Mouse (Mus musculus) layer of hippocampus, adult 9-11 months (tissue): ENCODE results near the gene Slc35d1.
"Not testable (repeated sequence)": the region's sequence is repeated elsewhere in the genome, so short reads cannot be mapped to it uniquely, and the experiment has no call there.

Experiments
- DNase-seq: peaks from one replicate; pipeline ENCODE4 v3.0.0; 2022

The Slc35d1 gene

GRCm38 (mm10) chr4:103180300-103180888, 34.6 kb downstream of the Slc35d1 start:
- DNase-seq = no peak

GRCm38 (mm10) chr4:103179581-103179980, 35.4 kb downstream of the Slc35d1 start:
- DNase-seq = no peak

GRCm38 (mm10) chr4:103178635-103179318, 36.2 kb downstream of the Slc35d1 start:
- peak; percentile 66 for DNase-seq

GRCm38 (mm10) chr4:103177681-103178080, 37.3 kb downstream of the Slc35d1 start:
- DNase-seq = no peak

DNA sequence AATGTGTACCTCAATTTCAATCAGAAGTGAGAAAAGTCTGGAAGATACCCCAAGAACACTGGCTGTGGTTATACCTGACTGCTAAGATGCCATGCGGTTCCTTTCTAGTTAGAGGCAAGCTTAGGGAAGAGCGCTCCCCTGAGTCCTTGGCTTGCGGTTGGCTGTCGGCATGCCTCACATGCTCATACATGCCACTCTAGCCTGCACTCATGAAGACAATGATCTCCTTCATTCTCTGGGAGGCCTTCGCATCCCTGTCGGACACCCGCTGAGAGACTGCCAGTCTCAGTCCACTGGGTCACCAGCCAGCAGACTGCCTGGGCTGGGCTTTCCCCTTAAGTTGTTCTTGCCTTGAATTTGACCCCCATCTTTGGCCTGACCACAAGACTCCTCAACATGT, 41.0 kb downstream of the Slc35d1 start:
- DNase-seq = no peak

- no peak for DNase-seq
These were observed 41.5 kb downstream of the Slc35d1 start for GRCm38 (mm10) chr4:103173507-103173906.

GRCm38 (mm10) chr4:103171256-103171655, 43.7 kb downstream of the Slc35d1 start:
- DNase-seq = no peak

DNA sequence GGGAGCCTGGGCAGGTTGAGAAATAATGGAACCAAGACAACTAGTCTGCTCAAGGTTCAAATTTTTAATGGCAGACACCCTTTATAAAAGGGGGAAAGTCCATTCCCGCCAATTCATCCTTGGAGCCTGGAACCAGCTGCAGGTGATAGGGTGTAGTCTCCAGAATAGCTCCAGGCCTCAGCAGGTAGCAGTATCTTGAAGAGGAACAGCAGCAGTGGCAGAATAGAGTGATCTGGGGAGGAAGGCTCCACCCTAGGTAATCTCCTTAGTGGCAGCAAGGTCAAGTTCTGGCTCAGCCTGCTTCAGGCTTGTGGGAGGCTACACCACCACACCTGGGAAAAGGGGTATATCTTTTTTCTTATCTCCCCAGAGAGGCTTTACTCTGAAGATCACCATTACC, 48.8 kb downstream of the Slc35d1 start:
- DNase-seq = not testable (repeated sequence)

DNA sequence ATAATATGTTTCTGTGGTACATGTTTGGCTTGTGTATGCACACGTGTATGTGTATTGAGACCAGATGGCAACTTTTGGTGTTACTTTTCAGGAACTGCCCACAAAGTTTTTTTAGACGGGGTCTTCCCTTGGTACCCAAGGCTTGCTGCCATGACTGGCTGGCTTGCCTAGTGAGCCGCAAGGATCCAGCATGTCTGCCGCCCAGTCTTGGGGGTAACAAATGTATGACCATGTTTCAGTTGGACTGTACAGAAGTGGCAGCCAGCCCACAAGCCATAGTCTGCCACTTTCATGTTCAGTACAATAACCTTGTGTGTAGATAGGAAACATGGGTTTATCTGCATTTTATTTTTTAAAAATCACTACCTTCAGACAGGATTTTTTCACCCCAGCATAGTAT, 56.2 kb downstream of the Slc35d1 start:
- DNase-seq = no peak

DNA sequence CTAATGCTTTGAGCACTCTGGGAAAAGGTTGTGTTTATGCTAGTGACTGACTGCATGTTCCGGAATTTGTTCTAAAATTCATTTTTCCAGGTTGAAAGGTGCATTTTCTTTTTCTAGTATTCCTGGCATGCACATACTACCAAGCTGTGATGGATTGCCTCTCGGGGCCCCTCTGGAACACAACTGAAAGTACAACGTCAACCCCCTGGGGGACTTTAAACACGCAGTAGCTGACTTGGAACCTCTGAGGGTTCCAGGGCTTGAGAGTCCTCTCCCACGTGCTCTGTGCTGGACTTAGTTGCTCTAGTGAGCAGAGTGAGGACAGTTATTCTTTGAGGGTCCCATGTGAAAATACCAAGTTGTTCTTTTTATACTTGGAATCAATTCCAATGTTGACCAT, 63.0 kb downstream of the Slc35d1 start:
- no peak for DNase-seq

GRCm38 (mm10) chr4:103146339-103146738, 68.6 kb downstream of the Slc35d1 start:
- peak; percentile 61 for DNase-seq

- no peak for DNase-seq
These were observed 78.0 kb downstream of the Slc35d1 start for GRCm38 (mm10) chr4:103136946-103137345.

DNA sequence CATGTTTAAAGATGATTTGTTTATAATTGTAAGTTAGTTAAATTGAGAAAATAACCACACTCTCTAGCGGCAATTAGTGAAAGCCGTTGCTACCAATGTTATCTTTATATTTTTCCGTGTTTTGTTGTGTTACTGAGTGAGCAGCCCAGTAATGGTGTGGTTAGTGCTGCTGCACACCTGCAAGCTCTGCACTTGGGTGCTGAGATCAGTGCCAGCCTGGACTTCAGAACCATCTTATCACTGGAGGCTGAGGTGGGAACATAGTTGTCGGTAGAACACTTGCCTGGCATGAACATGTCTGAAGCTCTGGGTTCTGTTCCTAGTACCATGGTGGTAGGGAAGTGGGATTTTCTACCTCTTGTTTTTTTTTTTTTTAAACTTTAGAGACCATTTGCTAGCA, 88.4 kb downstream of the Slc35d1 start:
- DNase-seq = no peak

- no peak for DNase-seq
These were observed 91.4 kb downstream of the Slc35d1 start for GRCm38 (mm10) chr4:103123606-103124005.

GRCm38 (mm10) chr4:103123086-103123485, 91.9 kb downstream of the Slc35d1 start:
- no peak for DNase-seq

GRCm38 (mm10) chr4:103120874-103121389, 94.0 kb downstream of the Slc35d1 start:
- no peak for DNase-seq
